Mouse (Mus musculus) right cerebral cortex, adult 18-20 months (tissue): ENCODE measurements around the gene Kdm8.
"Not testable (repeated sequence)": the region's sequence is repeated elsewhere in the genome, so short reads cannot be mapped to it uniquely, and the experiment has no call there.

ENCODE experiments used
- DNase-seq: peaks from one replicate; pipeline ENCODE4 v3.0.0; 2022; ENCODE audit warnings: mixed read lengths

The Kdm8 gene

GRCm38 (mm10) chr7:125444464-125445401, at the start of gene Kdm8:
TSS of gene Kdm8 (plus strand) at chr7:125444676.
- DNase-seq, result peak; percentile 92

GRCm38 (mm10) chr7:125398116-125398515, 46.4 kb upstream of the Kdm8 start:
- no peak for DNase-seq

- peak; percentile 39 for DNase-seq
Observed at GRCm38 (mm10) chr7:125398687-125399086, 45.8 kb upstream of the Kdm8 start.

GRCm38 (mm10) chr7:125407136-125407535, 37.3 kb upstream of the Kdm8 start:
- DNase-seq, result no peak

- no peak for DNase-seq
Observed at GRCm38 (mm10) chr7:125415087-125415486, 29.4 kb upstream of the Kdm8 start.

- DNase-seq, result no peak
Observed at GRCm38 (mm10) chr7:125415776-125416175, 28.7 kb upstream of the Kdm8 start.

- DNase-seq, result no peak
Observed at GRCm38 (mm10) chr7:125416762-125417161, 27.7 kb upstream of the Kdm8 start.

GRCm38 (mm10) chr7:125418413-125418812, 26.1 kb upstream of the Kdm8 start:
- DNase-seq, result no peak

GRCm38 (mm10) chr7:125420190-125420589, 24.3 kb upstream of the Kdm8 start:
- no peak for DNase-seq

GRCm38 (mm10) chr7:125421911-125422310, 22.6 kb upstream of the Kdm8 start:
- no peak for DNase-seq

- DNase-seq, result no peak
Observed at GRCm38 (mm10) chr7:125423056-125423455, 21.4 kb upstream of the Kdm8 start.

- no peak for DNase-seq
Observed at GRCm38 (mm10) chr7:125427492-125428090, 16.9 kb upstream of the Kdm8 start.

- DNase-seq, result no peak
Observed at GRCm38 (mm10) chr7:125428381-125428780, 16.1 kb upstream of the Kdm8 start.

- not testable (repeated sequence) for DNase-seq
Observed at GRCm38 (mm10) chr7:125428816-125429500, 15.5 kb upstream of the Kdm8 start.

GRCm38 (mm10) chr7:125430170-125430842, 14.2 kb upstream of the Kdm8 start:
- DNase-seq, result no peak

GRCm38 (mm10) chr7:125433874-125434273, 10.6 kb upstream of the Kdm8 start:
- DNase-seq, result no peak

GRCm38 (mm10) chr7:125434666-125435290, 9.7 kb upstream of the Kdm8 start:
- peak; percentile 13 for DNase-seq

GRCm38 (mm10) chr7:125442323-125442722, 2.2 kb upstream of the Kdm8 start:
- no peak for DNase-seq

- no peak for DNase-seq
Observed at GRCm38 (mm10) chr7:125444076-125444463, 406 bp upstream of the Kdm8 start.

GRCm38 (mm10) chr7:125450678-125451077, 6.2 kb downstream of the Kdm8 start:
- DNase-seq, result no peak

GRCm38 (mm10) chr7:125451078-125451477, 6.6 kb downstream of the Kdm8 start:
- DNase-seq, result no peak

- DNase-seq, result no peak
Observed at GRCm38 (mm10) chr7:125453671-125454070, 9.2 kb downstream of the Kdm8 start.
